Mouse (Mus musculus) spleen, embryonic (tissue): ENCODE data around the gene Il17rd.

ENCODE experiments used
- CTCF ChIA-PET: fragments of 350-600 bp; sonication (Branson Sonifier 250); formaldehyde crosslinking; loops from one replicate; lab custom pipeline; 2022; lab: Charles Lee

The Il17rd gene

DNA sequence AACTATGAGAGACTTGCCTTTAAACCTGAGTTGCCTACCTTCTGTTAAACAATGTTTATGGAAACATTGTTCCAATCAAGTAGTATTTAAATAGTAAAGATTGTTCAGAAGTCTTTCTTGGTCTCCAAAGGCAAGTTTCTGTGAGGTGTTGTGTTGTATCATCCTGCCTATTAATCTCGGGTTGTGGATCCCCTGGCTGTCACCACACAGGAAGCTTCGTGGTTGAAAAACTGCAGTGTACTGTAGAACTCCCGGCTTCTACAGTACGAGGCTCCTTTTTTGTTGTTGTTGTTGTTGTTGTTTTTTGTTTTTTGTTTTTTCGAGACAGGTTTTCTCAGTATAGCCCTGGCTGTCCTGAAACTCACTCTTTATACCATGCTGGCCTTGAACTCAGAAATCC, 46.7 kb downstream of the Il17rd start:
- CTCF ChIA-PET, result no interaction called here

DNA sequence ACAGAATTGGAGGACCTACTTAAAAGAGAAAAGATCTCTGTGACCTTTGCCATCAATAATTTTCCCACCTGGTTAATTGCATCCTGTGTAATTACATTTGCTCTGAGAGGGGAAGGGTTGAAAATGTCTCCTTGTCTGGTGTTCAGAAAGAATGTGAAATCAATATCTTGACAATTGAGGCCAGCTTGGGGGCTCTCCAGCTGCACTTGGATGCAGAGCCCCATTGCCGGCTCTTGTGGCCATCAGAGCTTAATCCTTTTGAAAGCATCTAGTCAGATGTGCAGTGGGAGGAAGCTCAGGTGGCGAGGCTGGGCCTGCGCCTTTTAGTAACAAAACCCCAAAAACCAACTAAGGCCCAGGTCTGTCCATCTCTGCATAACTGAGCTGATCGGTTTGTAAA, 47.3 kb downstream of the Il17rd start:
- CTCF ChIA-PET, result no interaction called here

DNA sequence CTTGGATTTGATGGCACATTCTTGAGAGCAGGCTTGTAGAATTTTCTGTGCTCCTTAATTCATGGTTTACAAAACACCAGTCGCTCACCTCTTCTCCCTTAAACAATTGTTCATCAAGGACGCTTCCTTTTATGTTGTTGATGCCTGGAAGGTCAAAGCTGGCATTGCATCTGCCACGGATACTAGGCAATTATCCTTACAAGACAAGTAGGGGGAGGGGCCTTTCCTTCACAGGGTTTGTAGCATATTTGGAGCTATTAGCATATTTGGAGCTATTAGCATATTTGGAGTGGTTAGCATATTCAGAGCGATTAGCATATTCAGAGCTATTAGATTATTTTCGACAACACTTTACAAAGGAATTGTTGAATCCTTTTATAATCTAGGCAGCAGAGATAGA, 55.5 kb downstream of the Il17rd start:
- CTCF ChIA-PET, result interaction anchor here (0.8 kb wide), 1 partner anchor 386 kb away, joined by 3 read pairs; no protein-coding TSS in a partner anchor

DNA sequence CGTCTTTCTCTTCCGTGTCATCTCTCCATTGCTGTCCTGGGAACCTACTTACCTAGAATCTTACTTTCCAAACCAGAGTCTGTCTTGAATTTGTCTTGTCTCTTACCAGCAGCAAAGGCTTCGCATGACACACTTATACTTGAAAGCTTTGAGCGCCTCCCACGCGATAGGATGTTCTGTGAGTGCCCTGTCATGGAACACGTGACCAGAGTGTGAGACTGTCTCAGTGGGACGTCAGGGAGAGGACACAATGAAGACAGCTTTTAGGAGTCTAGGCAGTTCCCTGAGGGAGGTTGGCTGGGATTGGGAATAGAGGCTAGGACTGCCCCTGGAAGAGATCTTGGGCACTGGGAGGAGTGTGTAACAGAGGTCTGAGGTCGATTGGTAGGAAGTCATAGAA, 57.4 kb downstream of the Il17rd start:
- CTCF ChIA-PET, result interaction anchor here (0.9 kb wide), 1 partner anchor 65 kb away, joined by 4 read pairs; no protein-coding TSS in a partner anchor

DNA sequence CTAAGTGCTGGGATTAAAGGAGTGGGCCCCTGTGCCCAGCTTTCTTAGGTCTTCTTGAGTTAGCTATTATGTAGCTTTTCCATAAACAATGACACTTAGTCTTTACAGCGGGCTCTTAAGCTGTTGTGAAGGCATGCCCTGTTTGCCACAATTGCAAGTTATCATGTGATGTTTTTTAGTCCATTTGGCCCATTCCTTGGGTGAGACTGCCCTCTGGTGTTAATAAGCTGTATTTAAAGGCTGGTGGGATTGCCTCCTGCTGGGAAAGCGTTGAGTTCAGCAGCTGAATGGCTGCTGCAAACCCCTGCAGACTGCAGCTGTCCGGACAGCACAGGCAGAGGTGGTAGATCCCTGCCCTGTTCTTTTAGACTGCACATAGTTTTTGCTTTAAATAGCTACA, 58.0 kb downstream of the Il17rd start:
- CTCF ChIA-PET, result interaction anchor here (0.6 to 0.9 kb wide), 2 partner anchors 10 to 66 kb away, joined by 3 to 4 read pairs; no protein-coding TSS in a partner anchor

DNA sequence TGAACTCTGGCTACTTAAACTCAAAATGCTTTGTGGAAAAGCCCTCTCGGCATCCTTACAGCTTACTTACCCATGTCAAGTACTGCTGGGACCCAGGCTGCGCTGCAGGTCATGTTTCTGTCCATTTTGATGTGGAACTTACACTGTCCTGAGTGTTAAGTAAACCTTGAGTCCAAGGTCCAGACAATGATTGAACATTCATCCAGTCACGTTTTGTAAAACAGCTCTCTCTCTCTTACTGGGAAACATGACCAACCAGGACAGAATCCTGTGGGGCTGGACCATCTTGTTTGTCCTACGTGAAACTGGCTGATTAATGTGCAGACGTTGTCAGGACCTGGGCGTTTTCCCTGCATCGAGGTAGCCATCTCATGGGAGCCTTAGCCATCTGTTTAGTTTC, 63.0 kb downstream of the Il17rd start:
- CTCF ChIA-PET, result no interaction called here

- CTCF ChIA-PET, result no interaction called here
Measured at GRCm38 (mm10) chr14:27102720-27103119, 64.0 kb downstream of the Il17rd start.

DNA sequence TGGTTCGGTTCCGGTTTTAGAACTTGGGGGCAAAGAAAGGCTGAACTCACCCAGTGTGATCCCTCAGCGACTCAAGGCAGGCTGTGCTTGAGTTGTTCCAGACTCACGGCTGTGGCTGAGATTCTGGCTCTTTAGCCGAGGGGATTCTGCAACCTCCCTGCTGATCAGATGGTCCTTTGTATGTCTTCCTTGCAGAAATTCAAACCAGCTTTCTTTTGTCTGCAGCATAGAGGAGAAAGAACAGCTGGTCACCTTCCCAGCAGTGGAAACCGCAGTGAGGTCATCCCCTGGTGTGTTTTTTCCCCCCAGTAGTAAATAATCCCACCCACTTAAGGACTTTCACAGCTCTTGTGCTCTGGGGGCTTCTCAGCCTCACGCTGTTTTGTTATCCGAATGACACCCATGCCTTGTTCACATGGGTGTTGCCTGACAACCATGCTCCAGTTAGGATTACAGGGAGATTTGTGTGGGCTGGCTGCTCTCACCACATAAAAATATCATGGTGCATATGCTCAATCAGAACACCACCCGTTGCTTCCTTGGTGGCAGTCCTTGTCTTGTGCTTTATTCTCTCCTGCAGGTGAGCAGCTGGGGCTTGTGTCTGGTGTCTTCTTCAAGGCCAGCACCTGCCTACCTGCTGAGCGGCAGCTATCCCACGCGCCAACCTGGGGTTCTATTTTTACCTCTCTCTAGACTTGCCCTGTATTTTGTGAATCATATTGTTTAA, 67.2 kb downstream of the Il17rd start:
- CTCF ChIA-PET, result no interaction called here

- CTCF ChIA-PET, result no interaction called here
Measured at GRCm38 (mm10) chr14:27108748-27109504, 70.2 kb downstream of the Il17rd start.

DNA sequence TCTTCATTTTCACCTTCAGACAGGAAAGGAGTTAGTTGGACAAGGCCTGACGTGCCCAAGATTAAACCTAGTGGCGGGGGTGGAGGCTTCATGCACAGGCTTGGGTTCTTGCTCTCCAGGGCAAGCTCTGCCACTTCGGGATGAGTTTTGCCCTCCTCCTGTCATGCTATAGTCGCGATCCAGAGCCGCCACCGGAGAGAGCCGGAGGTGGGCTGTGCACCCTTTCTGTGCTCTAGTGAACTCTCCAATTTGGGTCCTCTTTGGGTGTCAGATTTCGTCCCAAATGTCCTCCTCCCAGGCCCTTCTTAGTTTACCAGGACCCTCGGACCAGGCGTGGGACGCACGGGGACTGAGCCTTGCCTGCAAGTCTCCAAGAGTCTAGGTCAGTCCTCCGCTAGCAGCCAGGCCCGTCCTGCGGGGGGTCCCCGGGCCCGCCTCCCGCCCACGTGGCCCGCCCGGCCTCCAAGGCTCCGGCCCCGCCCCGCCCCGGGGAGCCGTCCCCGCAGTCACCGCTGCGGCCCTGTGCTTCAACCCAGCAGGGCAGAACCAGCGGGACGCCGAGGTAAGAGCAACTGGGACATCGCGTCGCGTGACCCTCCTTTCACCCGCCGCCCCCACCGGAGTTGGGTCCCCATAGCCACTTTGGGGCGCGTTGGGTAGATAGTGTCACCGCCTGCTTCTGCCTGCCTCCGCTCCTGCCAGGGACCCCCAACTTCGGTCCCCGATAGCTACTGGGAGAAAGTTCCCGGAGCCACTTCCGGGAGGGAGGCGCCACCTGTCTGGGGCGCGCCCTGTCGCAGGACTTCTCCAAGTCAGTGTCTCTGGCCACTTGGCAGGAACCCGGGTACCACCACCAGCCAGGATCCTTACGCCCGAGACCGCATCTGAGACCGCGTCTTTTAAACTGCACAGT, 75.9 kb downstream of the Il17rd start, which contains the start of gene Arhgef3:
Arhgef3 (plus strand) TSS at position 538 of the 913 bp plus-strand sequence.
- CTCF ChIA-PET, result no interaction called here

DNA sequence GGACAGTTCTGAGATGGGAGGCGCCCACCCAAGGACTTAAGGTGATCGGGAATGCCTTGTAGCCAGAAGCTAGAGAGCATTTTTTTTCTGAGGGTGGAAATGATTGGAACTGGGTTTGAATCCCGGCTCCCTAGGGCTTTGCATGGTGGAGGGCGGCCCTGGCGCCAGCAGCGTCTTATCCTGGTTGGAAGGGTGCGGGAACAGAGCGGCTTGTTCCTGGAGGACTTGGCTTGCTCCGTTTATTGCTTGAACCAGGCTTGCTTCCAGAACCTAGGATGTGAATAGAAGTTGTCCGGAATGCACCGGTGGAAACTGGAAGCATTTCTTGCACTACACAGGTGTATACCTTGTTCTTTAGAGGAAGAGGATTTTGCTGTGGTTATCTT, 76.5 kb downstream of the Il17rd start:
- CTCF ChIA-PET, result no interaction called here

- CTCF ChIA-PET, result no interaction called here
Measured at GRCm38 (mm10) chr14:27115991-27116390, 77.2 kb downstream of the Il17rd start.

GRCm38 (mm10) chr14:27116577-27117165, 77.9 kb downstream of the Il17rd start:
- CTCF ChIA-PET, result no interaction called here

DNA sequence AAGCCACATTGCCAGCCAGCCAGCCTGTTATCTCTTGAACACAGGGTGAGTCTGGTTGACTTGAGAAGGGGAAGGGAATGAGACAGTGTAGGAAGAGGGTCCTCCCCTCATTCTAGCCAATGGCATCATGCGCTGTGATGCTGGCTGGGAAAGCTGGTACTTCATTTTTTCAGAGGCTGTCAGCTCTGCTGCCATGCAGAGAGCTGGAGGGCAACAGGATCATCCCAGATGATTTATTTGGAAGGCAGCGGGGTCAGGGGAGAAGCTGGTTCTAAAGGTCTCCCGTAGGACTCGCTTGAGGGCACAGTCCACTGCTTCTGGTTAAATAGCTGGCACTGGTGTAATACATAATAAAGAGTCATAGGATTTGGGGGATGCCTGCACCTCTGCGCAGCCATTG, 79.8 kb downstream of the Il17rd start:
- CTCF ChIA-PET, result no interaction called here

DNA sequence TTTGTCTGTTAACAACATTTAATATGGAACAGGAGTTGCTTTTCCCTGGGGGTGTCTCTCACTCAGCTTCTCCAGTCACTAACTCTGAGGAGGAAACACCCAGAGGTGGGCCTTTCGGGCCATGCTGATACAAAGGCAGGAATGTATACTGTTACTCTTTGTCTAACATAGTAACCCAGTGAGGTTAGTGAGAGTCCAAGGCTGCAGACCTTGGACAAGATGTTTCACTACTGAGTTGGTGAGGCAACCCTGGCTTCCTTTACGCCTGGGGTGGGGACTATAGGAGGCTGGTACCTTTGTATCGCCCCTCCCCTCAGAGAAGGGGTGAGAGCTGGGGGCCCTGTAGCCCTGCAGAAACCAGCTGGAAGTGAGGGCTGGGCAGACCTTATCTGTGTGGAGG, 83.9 kb downstream of the Il17rd start:
- CTCF ChIA-PET, result no interaction called here

DNA sequence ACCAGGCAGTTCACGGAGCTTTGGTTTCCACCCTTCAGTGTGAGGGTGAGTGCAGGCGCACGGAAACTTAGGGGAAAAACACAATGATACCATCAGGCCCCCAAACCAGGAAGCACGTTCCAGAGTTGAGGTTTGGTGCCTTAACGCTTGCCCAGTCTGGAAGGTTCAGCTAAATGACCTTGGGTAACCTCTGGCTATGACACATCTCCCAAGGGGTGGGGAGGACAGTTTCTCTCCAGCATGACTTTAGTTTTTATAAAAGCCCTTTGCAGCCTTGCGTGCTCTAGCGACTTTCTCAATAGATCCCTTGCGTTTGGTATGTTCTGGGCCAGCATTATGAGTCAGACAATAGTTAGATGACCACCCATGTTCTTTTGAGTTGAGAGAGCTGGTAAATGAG, 84.8 kb downstream of the Il17rd start:
- CTCF ChIA-PET, result no interaction called here

DNA sequence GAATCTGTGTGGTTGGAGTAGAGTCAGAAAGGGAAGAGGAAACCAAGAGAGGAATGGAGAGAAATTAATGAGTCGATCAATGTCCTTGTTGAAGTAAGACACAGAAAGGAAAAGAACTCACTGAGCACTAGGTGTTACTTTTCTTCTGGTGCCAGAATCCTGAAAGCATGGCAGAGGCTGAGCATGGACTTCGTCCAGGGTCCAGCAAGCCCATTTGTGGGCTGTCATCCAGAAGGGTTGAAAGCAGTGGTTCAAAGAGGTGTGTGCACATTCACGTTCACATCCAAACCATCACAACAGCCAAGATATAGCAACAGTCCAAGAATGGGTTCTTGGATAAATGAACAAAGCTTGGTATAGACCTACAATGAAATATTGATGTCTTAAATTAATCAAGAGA, 91.3 kb downstream of the Il17rd start:
- CTCF ChIA-PET, result no interaction called here

DNA sequence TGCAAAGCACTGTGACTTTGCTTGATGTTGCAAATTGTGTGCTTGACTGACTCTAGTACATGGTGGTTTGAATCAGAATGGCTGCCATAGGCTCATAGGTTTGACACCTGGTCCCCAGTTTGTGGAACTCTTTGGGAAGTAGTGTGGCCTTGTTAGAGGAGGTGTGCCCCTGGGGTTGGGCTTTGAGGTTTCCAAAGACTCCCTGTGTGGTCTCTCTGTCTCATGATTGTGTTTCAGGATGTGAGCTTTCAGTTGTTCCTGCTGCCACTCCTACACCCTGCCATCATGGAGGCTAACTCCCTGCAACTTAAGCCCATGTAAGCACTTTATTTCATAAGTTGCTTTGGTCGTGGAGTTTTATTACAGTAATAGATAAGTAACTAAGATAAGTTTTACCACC, 91.9 kb downstream of the Il17rd start:
- CTCF ChIA-PET, result no interaction called here

- CTCF ChIA-PET, result no interaction called here
Measured at GRCm38 (mm10) chr14:27131521-27131920, 92.8 kb downstream of the Il17rd start.

DNA sequence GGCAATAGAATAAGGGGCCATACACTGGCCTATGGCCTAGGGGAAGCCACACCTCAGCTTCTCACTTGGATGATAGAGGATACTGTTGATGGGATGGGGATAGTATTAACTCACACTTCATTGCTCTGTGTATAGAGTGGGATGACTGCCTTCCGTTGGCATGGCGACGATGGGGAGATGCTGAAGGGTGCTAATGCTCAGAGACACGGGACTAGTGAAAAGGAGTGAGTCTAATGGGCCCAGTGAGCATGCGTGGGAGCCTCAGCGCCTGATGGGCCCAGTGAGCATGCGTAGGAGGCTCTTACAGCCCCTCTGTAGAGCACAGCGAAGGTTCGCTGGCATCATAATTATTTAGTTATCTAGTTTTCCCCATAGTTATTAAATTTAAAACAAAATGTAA, 100.2 kb downstream of the Il17rd start:
- CTCF ChIA-PET, result no interaction called here

GRCm38 (mm10) chr14:27139968-27140367, 101.2 kb downstream of the Il17rd start:
- CTCF ChIA-PET, result no interaction called here

DNA sequence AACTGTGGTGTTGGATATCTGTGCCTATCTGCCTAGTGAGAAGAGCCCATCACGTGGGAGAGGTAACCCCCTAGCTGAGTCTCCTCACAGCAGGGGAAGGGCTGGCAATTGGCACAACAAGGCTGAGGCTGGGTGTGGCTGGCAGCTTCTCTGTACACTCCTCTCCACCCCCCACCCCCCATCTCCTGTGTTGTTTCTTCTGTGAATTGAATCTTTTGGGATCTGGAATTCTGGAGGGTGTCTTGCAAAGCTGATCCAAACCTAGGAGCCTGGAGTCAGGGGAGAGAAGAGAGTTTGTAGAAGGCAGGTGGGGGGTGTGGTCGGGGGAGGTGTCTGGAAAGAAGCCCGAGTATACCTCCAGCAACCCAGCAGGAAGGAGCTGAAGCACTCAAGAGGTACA, 102.7 kb downstream of the Il17rd start:
- CTCF ChIA-PET, result no interaction called here
